Mouse (Mus musculus) cerebellum, adult 9-11 months (tissue): ENCODE results near the gene Ppox.
"Not testable (repeated sequence)": the region's sequence is repeated elsewhere in the genome, so short reads cannot be mapped to it uniquely, and the experiment has no call there.

Experiments used
- DNase-seq: peaks from one replicate; pipeline ENCODE4 v3.0.0; 2022

Gene Ppox

DNA sequence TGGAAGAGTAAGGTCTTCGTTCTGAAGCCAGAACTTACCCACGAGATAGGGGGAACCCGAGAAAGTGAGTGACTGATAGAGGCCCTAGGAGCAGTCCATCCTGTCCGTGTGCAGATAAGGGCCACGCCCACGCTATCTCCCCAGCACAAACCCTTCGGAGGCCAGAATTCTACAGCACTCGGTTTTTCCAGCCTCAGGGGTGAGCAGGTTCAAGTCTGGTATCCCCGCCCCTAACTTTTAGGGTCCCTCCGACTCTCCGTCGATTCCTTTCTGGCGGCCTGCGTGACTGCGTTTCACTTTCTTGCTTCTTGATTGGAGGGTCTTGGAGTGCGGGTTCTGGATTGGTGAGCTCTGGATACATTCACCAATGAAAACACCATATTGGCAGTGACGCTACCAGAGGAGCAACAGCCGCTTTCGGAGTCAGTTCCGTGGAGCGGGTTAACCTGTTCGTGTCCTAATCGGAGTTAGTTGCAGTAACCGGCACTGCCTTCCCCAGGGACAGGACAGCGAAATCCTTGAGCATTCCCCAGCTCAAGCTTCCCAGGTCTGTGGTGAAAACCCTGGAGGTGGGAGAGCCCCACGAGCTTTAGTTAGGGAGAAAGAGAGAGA is at the start of gene Ppox:
TSS of gene Ppox (minus strand) at position 271 of the 612 bp plus-strand sequence.
- DNase-seq = peak; percentile 96

DNA sequence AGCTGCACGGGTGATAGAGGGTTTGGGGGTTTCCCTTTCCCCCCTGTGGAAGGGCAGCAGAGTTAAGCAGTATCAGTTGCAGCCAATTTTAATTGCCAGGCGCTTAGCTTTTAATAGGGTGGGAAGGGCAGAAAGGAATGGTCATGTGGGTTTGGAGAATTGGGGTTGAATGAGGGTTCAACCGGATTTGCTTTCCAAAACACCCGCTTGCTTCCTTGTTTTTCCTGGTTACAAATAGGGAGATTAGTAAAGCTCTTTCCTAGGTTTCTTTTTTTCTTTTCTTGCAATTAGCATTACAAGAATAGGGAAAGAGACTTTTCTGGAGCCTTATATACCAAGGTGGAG is 49.2 kb upstream of the Ppox start:
- DNase-seq = no peak

DNA sequence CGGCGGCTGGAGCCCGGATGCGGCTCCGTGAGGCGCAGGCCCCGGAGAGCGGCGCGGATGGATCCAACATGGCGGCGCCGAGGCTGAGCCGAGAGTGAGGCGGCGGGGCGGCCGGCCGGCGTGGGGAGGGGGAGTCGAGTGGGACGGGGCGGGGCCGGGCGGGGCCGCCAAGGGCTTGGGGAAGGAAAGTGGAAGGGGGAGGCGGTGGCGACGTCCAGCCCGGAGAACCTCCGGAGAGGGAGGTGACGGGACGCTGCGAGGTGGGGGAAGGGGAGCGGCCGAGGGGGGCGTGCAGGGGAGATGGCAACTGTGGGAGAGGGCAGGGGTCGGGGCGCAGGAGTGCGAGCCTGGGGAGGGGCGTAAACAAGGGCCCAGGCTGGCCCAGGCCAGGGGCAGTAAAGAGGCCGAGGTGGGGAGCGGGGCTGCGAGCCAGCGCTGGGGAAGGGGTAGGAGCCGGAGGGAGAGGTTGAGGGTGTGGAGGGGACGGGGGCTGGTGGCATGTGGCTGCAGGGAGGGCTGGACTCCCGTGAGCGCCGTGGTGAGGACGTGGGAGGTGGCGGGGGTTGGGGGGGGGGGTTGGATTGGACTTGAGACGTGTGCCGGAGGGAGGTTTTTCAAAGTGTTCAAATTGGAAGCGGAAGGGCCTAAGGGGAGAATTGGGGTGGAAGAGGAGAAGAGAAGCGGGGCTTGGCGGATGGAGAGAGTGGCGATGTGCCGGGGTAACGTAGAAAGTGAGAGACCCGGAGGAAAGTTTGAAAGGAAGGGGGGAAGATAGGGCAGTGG is 48.6 kb upstream of the Ppox start:
- peak; percentile 86 for DNase-seq

DNA sequence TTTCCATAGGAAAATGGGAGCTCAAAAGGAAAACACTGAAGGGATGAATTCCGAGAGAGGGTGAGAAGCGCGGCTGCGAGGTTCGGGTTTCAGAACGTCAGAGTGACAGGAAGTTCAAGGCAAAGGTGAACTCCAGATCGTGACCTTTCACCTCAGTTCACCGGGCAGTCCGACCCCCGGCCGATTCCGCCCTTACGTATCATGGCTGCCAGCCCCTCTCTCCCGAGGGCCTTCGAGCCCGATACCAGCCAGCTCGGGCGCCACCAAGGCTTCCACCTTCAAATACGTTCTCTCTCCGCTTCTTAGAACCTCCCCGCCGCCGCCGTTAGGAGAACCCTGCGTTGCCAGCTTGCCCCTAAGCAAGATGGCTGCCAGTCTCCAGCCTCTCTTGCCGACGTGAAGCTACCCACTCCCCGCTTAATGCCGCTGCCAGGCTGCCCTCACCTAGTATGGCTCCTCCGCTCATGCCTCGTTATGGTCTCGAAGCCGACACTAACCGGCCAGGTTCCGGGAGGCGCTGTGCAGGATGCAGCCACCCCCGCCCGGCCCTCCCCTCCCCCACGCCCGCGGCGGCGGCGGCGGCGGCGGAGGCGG is 48.0 kb upstream of the Ppox start, which contains the start of gene Dedd:
TSS of gene Dedd (plus strand) at position 307 of the 594 bp plus-strand sequence.
- peak; percentile 97 for DNase-seq

DNA sequence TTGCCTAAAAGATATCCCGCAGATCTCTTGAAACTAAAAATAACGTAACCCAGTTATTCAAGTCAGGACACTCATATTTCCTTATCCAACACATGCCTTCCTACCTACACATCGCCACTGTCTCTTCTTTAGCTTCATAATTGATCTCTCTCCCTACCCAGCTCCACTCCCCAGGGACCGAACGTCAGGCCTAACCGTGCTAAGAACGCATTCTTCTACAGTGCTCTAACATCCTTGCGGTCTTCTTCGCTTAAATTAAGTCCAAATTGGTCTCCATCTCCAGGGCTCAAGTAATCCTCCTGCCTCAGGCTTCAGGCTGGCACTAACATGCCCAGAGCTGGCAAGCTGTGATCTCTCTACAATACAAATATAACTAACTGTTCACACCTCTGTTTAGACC is 47.3 kb upstream of the Ppox start:
- peak; percentile 49 for DNase-seq

DNA sequence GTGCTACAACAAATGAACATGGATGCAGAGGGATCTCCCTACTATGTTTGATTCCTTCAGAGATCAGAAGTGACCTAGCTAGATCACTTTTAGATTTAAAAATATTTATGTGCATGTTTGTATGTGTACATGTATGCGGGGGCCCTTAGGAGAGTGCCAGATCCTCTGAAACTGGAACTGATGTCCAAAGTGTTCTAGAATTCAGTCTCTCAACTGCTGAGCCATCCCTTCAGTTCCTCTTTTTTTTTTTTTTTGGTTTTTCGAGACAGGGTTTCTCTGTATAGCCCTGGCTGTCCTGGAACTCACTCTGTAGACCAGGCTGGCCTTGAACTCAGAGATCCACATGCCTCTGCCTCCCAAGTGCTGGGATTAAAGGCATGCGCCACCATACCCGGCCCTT is 45.6 kb upstream of the Ppox start:
- DNase-seq = not testable (repeated sequence)

DNA sequence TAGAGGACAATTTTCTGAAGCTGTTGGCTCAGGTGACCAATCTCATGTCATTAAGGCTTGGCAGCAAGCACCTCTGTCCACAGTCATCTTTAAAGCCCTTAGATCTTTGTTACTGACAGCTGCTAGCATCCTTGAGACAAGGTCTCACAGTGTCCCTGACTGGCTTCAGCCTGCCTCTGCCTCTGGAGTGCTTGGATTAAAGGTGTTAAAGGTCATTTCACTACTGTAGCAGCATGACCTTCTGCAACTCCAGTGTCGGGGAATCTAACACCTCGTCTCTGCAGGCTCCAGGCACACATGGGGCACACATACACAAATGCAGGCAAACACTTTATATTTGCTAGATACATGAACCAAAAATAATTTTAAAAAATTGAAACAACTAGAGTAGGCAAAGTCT is 44.6 kb upstream of the Ppox start:
- DNase-seq = no peak

DNA sequence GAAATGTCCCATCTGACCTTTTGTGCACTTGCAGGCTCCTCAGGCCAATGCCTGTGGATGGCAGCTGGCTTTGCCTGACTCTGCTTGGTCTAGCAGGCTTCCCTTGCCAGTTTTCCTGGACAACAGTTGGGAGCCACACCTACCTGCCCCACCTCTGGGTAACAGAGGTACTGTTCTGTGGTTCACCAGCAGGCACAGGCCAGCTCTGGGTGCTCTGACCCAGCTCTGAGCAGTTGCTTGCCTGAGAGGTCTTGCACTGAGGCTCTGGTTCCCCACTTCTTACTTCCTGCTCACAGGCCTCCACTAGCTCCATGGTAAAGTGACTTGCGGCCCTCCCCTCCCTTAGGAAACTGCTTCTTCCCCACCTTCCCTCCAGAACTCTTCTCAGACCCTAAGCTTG is 41.0 kb upstream of the Ppox start:
- no peak for DNase-seq

DNA sequence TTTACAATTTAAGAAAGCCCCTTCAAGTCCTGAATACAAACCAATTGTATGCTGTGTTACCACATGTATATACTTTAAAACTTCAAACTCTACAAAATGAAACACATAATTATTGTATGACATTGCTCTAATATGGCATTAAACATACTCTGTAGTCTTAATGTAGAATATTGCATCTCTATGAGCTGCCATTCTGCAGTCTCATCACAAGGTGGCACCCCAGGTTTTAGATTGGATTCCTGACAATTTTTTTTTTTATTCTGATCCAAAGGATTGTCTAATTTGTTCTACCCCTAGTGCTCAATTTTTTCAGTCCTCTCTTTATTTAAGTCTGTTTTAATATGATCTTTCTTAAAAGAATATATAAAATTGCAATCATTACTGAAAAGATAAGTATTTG is 40.4 kb upstream of the Ppox start:
- no peak for DNase-seq

DNA sequence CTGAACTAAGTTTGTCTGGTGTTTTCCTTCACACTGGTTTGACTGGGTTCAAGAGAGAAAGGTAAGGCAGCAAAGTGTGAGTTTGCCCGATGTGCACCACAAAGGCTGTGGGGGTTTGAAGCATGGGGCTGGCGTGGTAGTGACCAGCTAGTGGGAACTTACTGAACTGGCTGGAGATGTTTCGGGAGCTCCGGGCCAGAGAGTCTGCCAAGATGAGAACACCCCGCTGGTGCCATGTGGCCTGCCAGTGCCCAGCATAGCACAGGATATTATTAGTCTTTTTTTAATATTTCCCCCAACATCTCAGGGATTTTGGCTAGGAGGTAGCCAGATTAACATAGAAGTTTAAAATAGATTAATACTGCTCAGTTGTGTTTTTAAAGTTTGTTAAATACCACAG is 39.2 kb upstream of the Ppox start:
- peak; percentile 82 for DNase-seq

DNA sequence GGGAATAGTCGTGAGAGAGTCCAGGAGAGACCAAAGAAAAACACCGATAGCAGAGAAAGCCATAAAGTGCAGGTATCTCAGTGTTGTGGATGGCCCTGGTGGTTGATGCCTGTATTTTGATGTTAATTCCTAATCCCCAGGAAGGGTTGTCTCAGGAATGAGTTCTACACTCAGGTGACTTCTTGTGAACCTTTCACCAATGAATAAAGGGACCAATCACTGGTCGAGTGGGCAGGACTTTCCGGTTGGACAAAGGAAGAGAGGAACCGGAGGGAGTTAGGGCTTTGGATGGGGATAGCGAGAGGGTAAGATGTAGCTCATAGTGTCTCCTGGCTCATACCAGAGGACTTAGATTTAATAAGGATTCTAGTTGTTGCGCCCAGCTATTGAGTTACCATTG is 38.8 kb upstream of the Ppox start:
- no peak for DNase-seq

DNA sequence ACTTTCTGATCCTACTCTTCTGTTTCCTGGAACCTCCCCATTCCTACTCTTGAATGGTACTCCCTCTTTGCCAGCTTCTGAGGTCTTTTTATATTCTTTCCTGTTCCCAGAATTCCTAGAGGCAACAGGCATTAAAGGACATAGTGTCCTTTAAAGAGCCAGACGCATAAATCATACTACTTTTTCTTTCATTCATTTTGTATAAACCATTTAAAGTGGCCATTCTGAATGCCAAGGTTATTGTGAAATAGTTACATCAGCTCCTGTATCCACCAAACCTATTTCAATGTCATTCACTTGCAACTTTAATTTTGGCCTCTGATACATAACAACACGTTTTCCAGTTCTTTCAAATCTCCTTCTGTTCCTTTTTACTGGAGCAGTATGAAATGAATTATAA is 28.3 kb upstream of the Ppox start:
- no peak for DNase-seq

DNA sequence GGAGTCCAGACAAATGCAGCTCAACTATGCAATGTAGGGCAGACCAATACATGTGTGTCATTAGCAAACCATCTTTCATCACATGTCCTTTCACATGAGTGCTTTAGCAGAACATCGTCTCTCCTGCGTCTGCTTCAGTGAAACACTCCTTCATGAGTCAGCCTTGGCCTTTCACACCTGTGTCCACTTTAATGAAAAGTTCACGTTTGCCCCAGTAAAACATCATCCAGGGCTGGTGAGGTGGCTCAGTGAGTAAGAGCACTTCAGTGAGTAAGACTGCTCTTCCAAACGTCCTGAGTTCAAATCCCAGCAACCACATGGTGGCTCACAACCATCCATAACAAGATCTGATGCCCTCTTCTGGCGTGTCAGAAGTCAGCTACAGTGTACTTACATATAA is 25.2 kb upstream of the Ppox start:
- not testable (repeated sequence) for DNase-seq

DNA sequence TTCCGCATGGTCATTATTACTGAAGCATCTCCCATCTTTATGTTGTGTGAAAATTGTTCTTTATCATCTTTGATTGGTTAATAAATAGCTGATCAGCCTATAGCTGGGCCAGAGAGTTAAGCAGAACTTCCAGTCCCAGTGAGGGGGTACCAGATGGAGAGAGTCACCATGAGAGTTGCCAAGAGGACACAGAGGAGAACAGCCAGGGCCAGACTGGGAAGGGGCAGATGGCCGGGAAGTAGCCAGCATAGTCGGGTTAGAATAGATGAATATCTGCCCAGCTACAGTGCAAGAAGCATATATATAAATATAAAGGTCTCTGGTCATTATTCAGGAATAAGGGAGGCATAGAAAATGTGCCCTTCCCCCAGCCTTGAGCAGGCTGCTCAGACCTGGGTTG is 17.2 kb upstream of the Ppox start:
- peak; percentile 34 for DNase-seq

DNA sequence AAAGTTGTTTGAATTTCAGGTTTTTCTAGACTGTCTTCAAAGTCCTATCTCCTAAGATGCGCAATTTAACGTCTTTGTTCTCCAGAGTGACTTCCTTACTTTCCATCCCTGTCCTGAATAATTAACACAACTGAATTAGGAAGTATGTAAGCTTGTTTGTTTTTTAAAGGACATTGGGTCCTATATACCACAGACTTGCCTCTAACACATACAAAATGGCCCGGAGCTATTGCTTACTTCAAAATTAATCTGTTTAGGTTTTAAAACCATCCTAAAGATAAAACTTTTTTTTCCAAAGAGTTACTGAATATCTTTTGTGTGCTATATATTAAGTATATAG is 14.0 kb upstream of the Ppox start:
- DNase-seq = no peak

DNA sequence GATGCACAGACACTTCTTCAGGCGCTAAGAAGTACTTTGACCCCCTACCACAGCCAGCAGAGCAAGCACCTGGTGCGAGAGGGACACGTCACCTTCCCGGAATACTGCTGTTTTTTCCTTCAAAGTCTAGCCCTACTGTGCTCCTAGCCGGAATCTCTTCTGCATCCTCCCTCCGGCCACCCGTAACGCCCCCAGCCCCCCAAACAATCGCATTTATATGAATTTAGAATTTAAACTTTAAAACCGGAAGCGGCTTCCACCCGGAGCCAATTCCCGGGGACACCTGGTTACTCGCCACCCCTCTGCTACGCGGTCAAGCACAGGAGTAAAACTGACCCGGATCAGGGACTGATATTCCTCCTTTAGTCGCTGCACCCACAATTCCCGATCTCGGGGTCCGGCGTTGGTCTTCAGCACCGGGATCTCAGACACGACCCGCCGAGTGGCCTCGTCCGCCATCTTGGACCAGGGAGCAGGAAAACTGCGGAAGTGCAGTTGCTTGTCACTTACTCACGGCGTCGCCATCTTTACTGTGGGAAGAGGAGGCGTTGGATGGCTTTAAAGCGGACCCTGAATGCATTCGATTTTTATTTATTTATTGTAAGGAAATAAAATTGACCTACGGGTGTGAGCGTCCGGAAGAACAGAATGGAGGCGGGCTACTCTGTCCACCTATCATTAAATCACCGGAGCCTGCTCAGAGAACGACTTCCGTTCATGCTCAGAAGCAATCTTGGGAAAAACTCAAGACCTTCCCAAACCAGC is 13.5 kb upstream of the Ppox start, which contains the start of gene Ufc1:
TSS of gene Ufc1 (minus strand) at position 727 of the 765 bp plus-strand sequence.
- peak; percentile 90 for DNase-seq

DNA sequence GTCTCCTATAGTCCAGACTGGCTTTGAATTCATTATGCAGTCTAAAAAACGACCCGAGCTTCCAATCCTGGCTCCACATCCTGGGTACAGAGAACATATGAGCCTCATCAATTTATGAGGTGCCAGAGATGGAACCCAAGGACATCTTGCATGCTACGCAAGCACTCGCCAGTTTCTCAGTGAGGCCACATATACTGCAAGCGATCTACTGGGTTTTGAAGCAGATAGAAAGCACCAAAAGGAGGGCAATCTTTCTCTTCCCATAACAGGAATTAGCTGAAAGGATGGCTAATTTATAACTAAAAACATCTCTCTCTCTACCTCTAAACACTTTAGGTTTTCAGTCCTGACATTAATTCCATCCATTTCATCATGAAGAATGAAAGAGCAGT is 12.9 kb upstream of the Ppox start:
- peak; percentile 24 for DNase-seq

DNA sequence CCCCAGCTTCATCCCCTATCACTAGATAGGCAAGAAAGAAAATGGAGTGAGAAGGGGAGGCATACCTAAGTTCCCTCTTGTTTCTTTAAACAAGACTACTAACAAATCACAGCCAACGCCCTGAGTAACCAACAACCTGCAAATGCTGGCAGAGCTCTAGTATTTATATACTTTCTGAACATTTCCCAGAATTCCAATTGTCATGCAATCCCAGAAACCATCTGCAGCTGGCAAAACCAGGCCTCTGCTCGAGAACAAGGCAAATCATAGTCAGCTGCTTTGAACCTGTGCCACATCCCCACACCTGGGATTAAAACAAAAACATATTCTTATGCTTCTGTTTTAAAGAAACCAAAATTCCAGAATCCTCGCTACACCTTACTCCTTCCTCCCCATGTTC is 12.4 kb upstream of the Ppox start:
- peak; percentile 23 for DNase-seq

DNA sequence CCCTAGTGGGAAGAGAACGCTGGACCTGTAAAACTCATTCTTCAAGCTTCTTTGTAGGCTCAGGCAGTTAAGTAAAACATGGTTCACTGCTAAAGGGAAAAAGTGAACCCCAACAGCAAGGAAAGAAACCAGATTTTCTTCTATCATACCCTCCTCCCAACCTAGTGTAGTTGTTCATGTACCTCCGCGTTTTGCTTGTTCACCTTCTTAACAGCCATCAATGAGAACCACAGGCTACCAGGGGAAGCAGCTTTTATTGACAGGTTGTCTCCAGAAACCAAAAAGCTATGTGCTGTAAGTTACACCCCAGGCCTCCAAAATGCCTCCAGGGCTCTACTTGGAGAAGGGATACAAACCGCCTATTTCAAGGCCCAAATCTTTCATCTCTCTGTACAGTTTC is 7.3 kb upstream of the Ppox start:
- peak; percentile 34 for DNase-seq

DNA sequence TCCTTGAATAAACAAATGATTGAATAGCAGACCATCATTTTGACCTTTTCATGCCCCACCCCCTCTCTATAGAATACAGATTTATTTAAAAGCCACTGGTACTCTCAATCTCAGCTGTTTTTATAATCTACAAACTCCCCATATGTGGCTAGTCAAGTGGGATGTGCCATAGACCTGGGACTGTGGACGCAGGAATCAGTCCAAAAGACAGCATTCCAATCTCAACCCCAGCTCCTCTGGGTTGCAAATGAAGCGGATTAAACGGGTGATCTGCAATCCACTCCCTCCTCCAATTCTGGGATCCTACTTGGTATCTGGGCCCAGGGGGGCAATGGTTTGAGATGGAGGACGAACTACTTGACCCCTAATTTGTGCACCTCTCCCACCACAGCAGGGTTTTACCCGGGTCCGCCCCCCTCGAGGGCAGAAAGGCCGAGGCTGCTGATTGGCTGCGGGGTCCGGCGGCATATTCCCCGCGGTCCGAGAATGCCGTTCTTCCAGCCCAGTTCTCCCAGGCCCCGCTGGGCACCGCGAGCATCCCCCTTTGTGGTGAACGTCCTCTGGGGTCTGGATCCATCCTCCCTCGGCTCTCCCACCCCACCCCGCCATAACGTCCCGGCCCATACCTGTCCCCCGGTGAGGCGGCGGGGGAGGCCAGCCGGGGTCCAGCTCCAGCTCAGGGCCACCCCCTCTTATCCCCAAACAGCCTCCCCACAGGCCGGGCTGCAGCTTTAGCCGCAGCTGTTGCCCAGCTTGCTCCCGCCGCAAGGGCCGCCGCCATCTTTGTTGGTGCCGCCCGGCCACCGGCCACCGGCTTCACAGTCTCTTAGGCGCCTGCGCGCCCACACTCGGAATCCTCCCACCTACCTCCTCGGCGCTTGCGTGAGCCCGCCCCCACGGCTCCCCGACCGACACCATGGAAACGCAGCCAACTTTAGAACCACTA is 6.4 kb upstream of the Ppox start, which contains the start of gene Usp21:
TSS of gene Usp21 (minus strand) at position 856 of the 946 bp plus-strand sequence.
- peak; percentile 96 for DNase-seq

DNA sequence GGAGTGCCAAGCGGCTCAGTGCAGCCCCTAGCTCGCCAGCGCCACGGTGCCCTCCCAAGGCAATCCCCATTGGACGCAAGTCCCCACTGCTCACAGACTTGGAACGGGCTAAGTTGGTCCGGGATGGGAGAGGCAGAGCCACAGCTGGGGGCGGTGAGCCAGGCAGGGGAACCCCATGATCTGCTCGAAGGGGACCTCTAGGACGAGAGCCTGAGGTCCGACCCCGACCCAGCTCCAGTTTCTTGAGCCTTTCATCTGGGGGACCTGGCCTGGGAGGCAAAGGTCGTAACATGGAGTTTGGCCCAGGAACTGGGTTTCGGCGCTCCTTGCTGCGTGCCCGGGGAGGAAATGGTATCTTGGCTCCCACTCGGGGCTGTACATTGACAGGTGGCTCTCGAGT is 5.5 kb upstream of the Ppox start:
- DNase-seq = peak; percentile 67
